Mouse (Mus musculus) CH12.LX (cell line): Measurements from ENCODE around the gene Ppp1r26. TPM values are rescaled to one million over a fixed set of nuclear protein-coding genes. Genes with fewer than 3 reads are reported as not detected.

Experiments used
- DNase-seq: peaks from one replicate; pipeline ENCODE4 v3.0.0-alpha.2; 2013; ENCODE audit errors: extremely low read depth
- H3K27ac ChIP-seq: 2 replicates; pipeline ENCODE4 v1.5.1; 2012; ENCODE audit warnings: low read depth, mild to moderate bottlenecking, control low read depth, moderate library complexity; ENCODE audit not compliant: insufficient read depth
- H3K27me3 ChIP-seq: replicated peaks from 2 replicates; pipeline ENCODE3; 2012; ENCODE audit warnings: inconsistent platforms
- H3K36me3 ChIP-seq, 2 experiments: replicated peaks in 1 of 2; 2 replicates each; pipeline versions ENCODE3 to v1.6.1; 2012; ENCODE audit warnings: inconsistent platforms in 1 of 2, low read length in 1 of 2, mild to moderate bottlenecking in 1 of 2, mixed read lengths in 1 of 2, moderate library complexity in 1 of 2; ENCODE audit not compliant: control insufficient read depth in 1 of 2, insufficient read depth in 1 of 2
- H3K4me1 ChIP-seq, 2 experiments: 2 replicates each; pipeline ENCODE4 v1.6.1; 2012; ENCODE audit warnings: inconsistent platforms in 1 of 2, moderate library complexity in 1 of 2; ENCODE audit not compliant: insufficient read depth in 2 of 2, control insufficient read depth in 1 of 2
- H3K4me2 ChIP-seq: 2 replicates; pipeline ENCODE4 v1.6.1; 2012; ENCODE audit warnings: low read depth, mild to moderate bottlenecking, control low read depth; ENCODE audit not compliant: poor library complexity, insufficient read depth, severe bottlenecking
- H3K4me3 ChIP-seq, 3 experiments: fragments of 150-350 bp in 1 of 3; sonication (generic) in 1 of 3; replicated peaks in 1 of 3; 2 replicates each; pipeline versions ENCODE3 to v1.5.1; 2011 to 2012; ENCODE audit warnings: low read depth in 2 of 3, low read length in 2 of 3, mild to moderate bottlenecking in 2 of 3, moderate library complexity in 2 of 3, control low read depth in 1 of 3, improper control_type of control experiment in 1 of 3, inconsistent platforms in 1 of 3, mixed read lengths in 1 of 3; ENCODE audit not compliant: poor library complexity in 1 of 3
- H3K79me2 ChIP-seq: replicated peaks from 2 replicates; pipeline ENCODE4 v1.6.1; 2012; ENCODE audit warnings: mild to moderate bottlenecking, moderate library complexity; ENCODE audit not compliant: control insufficient read depth, poor library complexity, insufficient read depth, severe bottlenecking; ENCODE audit errors: extremely low read depth
- H3K9ac ChIP-seq: 2 replicates; pipeline ENCODE4 v1.6.1; 2012; ENCODE audit warnings: low read depth, mild to moderate bottlenecking, control low read depth, moderate library complexity; ENCODE audit not compliant: insufficient read depth
- H3K9me3 ChIP-seq: replicated peaks from 2 replicates; pipeline ENCODE3; 2012; ENCODE audit warnings: low read length, inconsistent platforms, mixed read lengths
- BHLHE40 ChIP-seq: IDR thresholded peaks from 2 replicates; pipeline ENCODE4 v1.6.1; 2011; ENCODE audit warnings: mild to moderate bottlenecking, low read depth, low read length, improper control_type of control experiment
- CHD1 ChIP-seq: IDR thresholded peaks from 2 replicates; pipeline ENCODE4 v1.6.1; 2012; ENCODE audit warnings: low read depth, low read length, improper control_type of control experiment, inconsistent platforms
- CHD2 ChIP-seq: IDR thresholded peaks from 2 replicates; pipeline ENCODE4 v1.6.1; 2011; ENCODE audit warnings: low read length, improper control_type of control experiment
- CTCF ChIP-seq, 2 experiments: IDR thresholded peaks in 1 of 2; conservative IDR thresholded peaks in 1 of 2; 2 replicates each; pipeline ENCODE4 v1.5.1; 2011 to 2012; ENCODE audit warnings: low read depth in 2 of 2, low read length in 2 of 2, improper control_type of control experiment in 1 of 2, inconsistent platforms in 1 of 2, mild to moderate bottlenecking in 1 of 2, moderate library complexity in 1 of 2
- E2F4 ChIP-seq: IDR thresholded peaks from 2 replicates; pipeline ENCODE4 v1.6.1; 2011; ENCODE audit warnings: low read depth, low read length, improper control_type of control experiment; ENCODE audit not compliant: insufficient replicate concordance
- ELF1 ChIP-seq: IDR thresholded peaks from 2 replicates; pipeline ENCODE4 v1.6.1; 2014; ENCODE audit warnings: low read depth, mild to moderate bottlenecking, inconsistent platforms, low read length, improper control_type of control experiment
- EP300 ChIP-seq: IDR thresholded peaks from 2 replicates; pipeline ENCODE4 v1.6.1; 2011; ENCODE audit warnings: low read length, improper control_type of control experiment
- IRF4 ChIP-seq: IDR thresholded peaks from 2 replicates; pipeline ENCODE4 v1.6.1; 2014; ENCODE audit warnings: low read depth, mild to moderate bottlenecking, inconsistent platforms, low read length, improper control_type of control experiment
- MAX ChIP-seq: IDR thresholded peaks from 2 replicates; pipeline ENCODE4 v1.6.1; 2011; ENCODE audit warnings: low read length, improper control_type of control experiment
- POLR2A ChIP-seq: IDR thresholded peaks from 2 replicates; pipeline ENCODE4 v1.6.1; 2011; ENCODE audit warnings: low read depth, mild to moderate bottlenecking, improper control_type of control experiment, low read length
- POLR2AphosphoS2 ChIP-seq: IDR thresholded peaks from 2 replicates; pipeline ENCODE4 v1.6.1; 2011; ENCODE audit warnings: low read depth, low read length, improper control_type of control experiment
- RCOR1 ChIP-seq: conservative IDR thresholded peaks from 2 replicates; pipeline ENCODE4 v1.6.1; 2012; ENCODE audit warnings: low read depth, mild to moderate bottlenecking, inconsistent platforms, low read length, improper control_type of control experiment
- TCF12 ChIP-seq: IDR thresholded peaks from 2 replicates; pipeline ENCODE4 v1.6.1; 2014; ENCODE audit warnings: low read depth, mild to moderate bottlenecking, inconsistent platforms, low read length, improper control_type of control experiment
- ZC3H11A ChIP-seq: IDR thresholded peaks from 2 replicates; pipeline ENCODE4 v1.6.1; 2012; ENCODE audit warnings: low read depth, mild to moderate bottlenecking, inconsistent platforms, low read length, improper control_type of control experiment
- ZMIZ1 ChIP-seq: IDR thresholded peaks from 2 replicates; pipeline ENCODE4 v1.6.1; 2012; ENCODE audit warnings: low read depth, mild to moderate bottlenecking, inconsistent platforms, low read length, improper control_type of control experiment
- dilution Hi-C: fragments of 300-500 bp; cut with MboI; formaldehyde crosslinking; loops from 2 replicates; pipeline ENCODE4 v1.14.3; 2020; ENCODE audit warnings: low sequenced_read_pairs; ENCODE audit not compliant: extremely low pct_unique_long_range_greater_than_20kb, extremely low pct_ligation_motif_present
- in situ Hi-C: fragments of 300-500 bp; cut with MboI; formaldehyde crosslinking; loops from 3 replicates; pipeline ENCODE4 v1.14.3; 2019; ENCODE audit warnings: low sequenced_read_pairs, low pct_ligation_motif_present, low pct_unique_long_range_greater_than_20kb, mixed read lengths
- polyA plus RNA-seq: library from polyadenylated mRNA; unstranded; fragments of >175 nt; gene quantifications from 2 replicates; pipeline ENCODE4 v1.2.1, GENCODE M21; 2012; ENCODE audit warnings: low read depth; ENCODE audit not compliant: insufficient read length
- total RNA-seq, 2 experiments: library from RNA; depleted of rRNA; stranded (reverse); fragments of 300-350 nt in 1 of 2; fragments of >200 nt in 1 of 2; gene quantifications; 2 replicates each; pipeline ENCODE4 v1.2.3; 2012 to 2014

The Ppp1r26 gene
- total RNA-seq (2012; rRNA removed) (not detected in 2 replicates), total RNA-seq (2014; rRNA removed) (not detected in 2 replicates), polyA plus RNA-seq (0.27 and 0.77 TPM in 2 replicates)

DNA sequence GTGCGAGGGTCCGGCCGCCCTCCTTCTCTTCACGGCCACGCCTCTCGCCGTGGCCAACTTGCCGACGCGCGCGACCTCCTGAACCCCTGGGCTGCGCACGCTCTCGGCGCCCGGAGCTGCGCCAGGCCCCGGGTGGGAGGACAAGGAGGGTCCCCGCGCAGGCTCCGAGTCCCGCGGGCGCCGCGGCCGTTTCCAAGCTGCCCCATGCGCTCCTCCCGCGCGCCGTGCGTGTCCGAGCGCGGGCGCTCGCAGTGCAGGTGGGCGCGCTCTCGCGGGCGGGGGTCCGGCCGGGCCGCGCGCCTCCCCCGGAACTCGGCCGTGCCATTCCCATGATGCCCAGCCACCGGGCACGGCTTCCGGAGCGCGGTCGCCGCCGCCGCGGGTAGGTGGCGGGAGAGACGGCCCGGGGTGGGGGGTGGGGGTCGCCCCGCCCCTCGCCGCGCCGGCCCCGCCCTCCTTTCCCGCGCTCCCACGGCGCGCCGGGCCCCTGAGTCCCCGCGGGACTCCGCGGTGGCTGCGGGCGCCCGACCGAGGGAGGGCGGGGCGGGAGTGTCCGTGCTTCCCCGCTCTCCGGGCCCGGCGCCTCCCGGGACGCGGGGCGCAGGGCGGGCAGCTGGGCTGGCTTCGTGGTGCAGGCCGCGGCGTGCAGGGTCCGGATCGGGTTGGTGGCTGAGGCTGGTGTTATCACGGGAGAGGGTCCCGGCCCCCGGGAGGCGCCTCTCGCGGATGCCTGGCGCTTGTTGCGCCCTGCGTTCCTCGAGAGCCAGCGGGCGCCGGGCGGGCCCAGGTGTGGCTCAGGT is at the start of gene Ppp1r26:
Ppp1r26 (plus strand) TSS at position 286 of the 800 bp plus-strand sequence.
- dilution Hi-C loops: no loop called here
- H3K4me2 ChIP-seq: peak within 1 kb of the TSS; percentile 6
- H3K27ac ChIP-seq: no peak within 1 kb of the TSS
- TF ChIP-seq ZMIZ1 (no peak), BHLHE40 (no peak), CHD2 (no peak), RCOR1 (no peak), ZC3H11A (no peak), MAX (no peak), CTCF (conservative IDR thresholded peaks at IDR 0.05 in 1 of 2, IDR thresholded peaks at IDR 0.05 in 1 of 2; ENCODE audit: low read depth in 2 of 2, low read length in 2 of 2) (no peak), POLR2AphosphoS2 (no peak)
- TF ChIP-seq, all 38 proteins: peak for 0
- H3K4me3 ChIP-seq: peak within 1 kb of the TSS in 1 of 3 experiments; percentile 18
- H3K27me3 ChIP-seq: peaks cover 53% of the 10 kb centered on the region
- no peaks in the 10 kb centered on the region for H3K36me3 ChIP-seq
- no peaks in the 10 kb centered on the region for H3K4me1 ChIP-seq
- H3K9me3 ChIP-seq: peaks cover 9% of the 10 kb centered on the region
- in situ Hi-C loops: no loop called here
- no peaks in the 10 kb centered on the region for H3K79me2 ChIP-seq
- no peak within 1 kb of the TSS for H3K9ac ChIP-seq
- DNase-seq: no peak

- no peaks in the 10 kb centered on the region for H3K9me3 ChIP-seq
- no peak for DNase-seq
- H3K27ac ChIP-seq: no peak overlapping the region
- H3K79me2 ChIP-seq: no peaks in the 10 kb centered on the region
- H3K27me3 ChIP-seq: no peaks in the 10 kb centered on the region
- H3K9ac ChIP-seq: no peak overlapping the region
- no peak for TF ChIP-seq POLR2A
- TF ChIP-seq TCF12: no peak
- H3K4me3 ChIP-seq: no peak overlapping the region
- dilution Hi-C loops: no loop called here
- in situ Hi-C loops: no loop called here
- H3K4me2 ChIP-seq: no peak overlapping the region
- H3K36me3 ChIP-seq: no peaks in the 10 kb centered on the region
- H3K4me1 ChIP-seq: peaks cover 5 to 49% of the 10 kb centered on the region in 2 experiments
These were observed 49.7 kb upstream of the Ppp1r26 start for GRCm38 (mm10) chr2:28396928-28397327.

- Histone ChIP-seq H3K4me3 (no peak overlapping the region), H3K27ac (no peak overlapping the region), H3K27me3 (no peaks in the 10 kb centered on the region), H3K9ac (no peak overlapping the region), H3K4me1 (peaks cover 8 to 55% of the 10 kb centered on the region in 2 experiments), H3K36me3 (no peaks in the 10 kb centered on the region), H3K79me2 (no peaks in the 10 kb centered on the region), H3K4me2 (no peak overlapping the region), H3K9me3 (no peaks in the 10 kb centered on the region)
- in situ Hi-C loops: no loop called here
- dilution Hi-C loops: no loop called here
- TF ChIP-seq POLR2A (no peak), CHD1 (no peak), ELF1 (0 out of 2 replicates have a peak, but pooled peaks have one; percentile 26), IRF4 (peak; percentile 57; the same call in 1 of the 2 replicates), E2F4 (no peak), EP300 (peak; percentile 47; the same call in 1 of the 2 replicates), CHD2 (no peak)
- DNase-seq: peak; percentile 66
These were observed 49.0 kb upstream of the Ppp1r26 start for GRCm38 (mm10) chr2:28397417-28398119.
